Mouse (Mus musculus) c-Kit-positive CD71-positive TER-119-positive erythroid progenitor cells, embryonic 14.5 days (primary cell): Measurements from ENCODE around the gene Casp1.

Experiments used
- DNase-seq: peaks from one replicate; pipeline ENCODE4 v3.0.0-alpha.2; 2013; ENCODE audit warnings: low spot score

Casp1 gene

GRCm38 (mm10) chr9:5298329-5299131, at the start of gene Casp1:
Casp1 (plus strand) TSS chr9:5298517.
- DNase-seq, result no peak

- no peak for DNase-seq
Observed at GRCm38 (mm10) chr9:5263951-5264475, 34.3 kb upstream of the Casp1 start.

- no peak for DNase-seq
Observed at GRCm38 (mm10) chr9:5270274-5270673, 28.0 kb upstream of the Casp1 start.

GRCm38 (mm10) chr9:5270884-5271283, 27.4 kb upstream of the Casp1 start:
- DNase-seq, result no peak

- DNase-seq, result no peak
Observed at GRCm38 (mm10) chr9:5271334-5271845, 26.9 kb upstream of the Casp1 start.

- DNase-seq, result no peak
Observed at GRCm38 (mm10) chr9:5286071-5286470, 12.2 kb upstream of the Casp1 start.

- no peak for DNase-seq
Observed at GRCm38 (mm10) chr9:5286597-5286996, 11.7 kb upstream of the Casp1 start.

- no peak for DNase-seq
Observed at GRCm38 (mm10) chr9:5296354-5297237, 1.7 kb upstream of the Casp1 start.

- DNase-seq, result no peak
Observed at GRCm38 (mm10) chr9:5299132-5299381, 740 bp downstream of the Casp1 start.

GRCm38 (mm10) chr9:5308561-5308960, 10.2 kb downstream of the Casp1 start, which contains the start of gene Casp4:
Casp4 (plus strand) TSS chr9:5308828.
- no peak for DNase-seq

GRCm38 (mm10) chr9:5310112-5310511, 11.8 kb downstream of the Casp1 start:
- no peak for DNase-seq

- no peak for DNase-seq
Observed at GRCm38 (mm10) chr9:5311435-5311834, 13.1 kb downstream of the Casp1 start.

- no peak for DNase-seq
Observed at GRCm38 (mm10) chr9:5328204-5328603, 29.9 kb downstream of the Casp1 start.

GRCm38 (mm10) chr9:5332441-5332840, 34.1 kb downstream of the Casp1 start:
- DNase-seq, result no peak

GRCm38 (mm10) chr9:5333422-5333821, 35.1 kb downstream of the Casp1 start:
- no peak for DNase-seq

GRCm38 (mm10) chr9:5343092-5343491, 44.8 kb downstream of the Casp1 start:
- no peak for DNase-seq

GRCm38 (mm10) chr9:5344090-5344489, 45.8 kb downstream of the Casp1 start:
- no peak for DNase-seq

- DNase-seq, result no peak
Observed at GRCm38 (mm10) chr9:5345291-5345898, 47.1 kb downstream of the Casp1 start, which contains the start of gene Casp12. Casp12 (plus strand) TSS chr9:5345430.

- no peak for DNase-seq
Observed at GRCm38 (mm10) chr9:5347381-5347780, 49.1 kb downstream of the Casp1 start.

- DNase-seq, result no peak
Observed at GRCm38 (mm10) chr9:5353673-5354072, 55.4 kb downstream of the Casp1 start.

GRCm38 (mm10) chr9:5356801-5357200, 58.5 kb downstream of the Casp1 start:
- DNase-seq, result no peak
